Mouse (Mus musculus) adipose tissue, adult 10 weeks (tissue): ENCODE measurements around the gene Sez6. TPM values are rescaled to one million over a fixed set of nuclear protein-coding genes. Genes with fewer than 3 reads are reported as not detected.

ENCODE experiments used
- polyA plus RNA-seq: library from polyadenylated mRNA; stranded (reverse); fragments of 350-450 nt; fragmentation: Illumina TruSeq; extraction: RNeasy Lipid Tissue Mini Kit (QIAGEN cat#74804); gene quantifications from one replicate; pipeline ENCODE4 v1.2.3, GENCODE M21; 2014; ENCODE audit warnings: low read depth, low replicate concordance

Gene Sez6
- polyA plus RNA-seq: 0.87 TPM

DNA sequence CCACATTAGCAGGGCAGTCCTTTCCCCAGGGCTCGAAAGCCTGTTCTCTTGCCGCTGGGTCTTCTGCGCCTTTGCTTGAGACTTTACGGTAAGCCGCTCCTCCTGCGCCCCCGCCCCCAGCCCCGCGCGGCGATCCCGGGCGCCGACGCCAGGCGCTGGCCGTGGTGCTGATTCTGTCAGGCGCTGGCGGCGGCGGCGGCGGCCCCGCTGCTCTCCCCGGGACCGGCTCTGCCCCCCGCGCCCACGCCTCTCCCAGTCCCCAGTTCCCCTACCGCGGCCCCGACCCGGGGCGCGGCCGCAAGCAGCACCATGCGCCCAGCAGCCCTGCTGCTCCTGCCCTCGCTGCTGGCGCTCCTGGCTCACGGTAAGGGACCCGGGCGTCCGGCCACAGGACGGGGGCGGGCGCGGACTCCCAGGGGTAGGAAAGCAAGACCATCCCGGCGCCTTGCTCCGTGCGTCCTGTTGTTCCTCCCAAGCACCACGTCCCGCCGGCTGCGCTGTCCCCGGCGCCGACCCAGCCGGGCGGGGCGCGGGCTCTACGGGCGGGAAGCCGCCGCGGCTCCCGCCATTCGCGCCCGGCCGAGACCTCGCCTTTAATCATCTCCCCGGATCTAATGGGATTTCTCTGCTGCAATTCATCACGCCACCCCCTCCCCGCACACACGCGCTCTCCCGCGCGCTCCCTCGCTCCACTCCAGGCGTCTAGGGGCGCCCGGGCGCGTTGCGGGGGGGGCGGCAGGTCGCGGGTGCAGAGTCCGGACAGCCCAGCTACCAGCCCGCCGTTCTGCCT lies at the start of gene Sez6:
Sez6 (plus strand) TSS at position 50 of the 790 bp plus-strand sequence.

DNA sequence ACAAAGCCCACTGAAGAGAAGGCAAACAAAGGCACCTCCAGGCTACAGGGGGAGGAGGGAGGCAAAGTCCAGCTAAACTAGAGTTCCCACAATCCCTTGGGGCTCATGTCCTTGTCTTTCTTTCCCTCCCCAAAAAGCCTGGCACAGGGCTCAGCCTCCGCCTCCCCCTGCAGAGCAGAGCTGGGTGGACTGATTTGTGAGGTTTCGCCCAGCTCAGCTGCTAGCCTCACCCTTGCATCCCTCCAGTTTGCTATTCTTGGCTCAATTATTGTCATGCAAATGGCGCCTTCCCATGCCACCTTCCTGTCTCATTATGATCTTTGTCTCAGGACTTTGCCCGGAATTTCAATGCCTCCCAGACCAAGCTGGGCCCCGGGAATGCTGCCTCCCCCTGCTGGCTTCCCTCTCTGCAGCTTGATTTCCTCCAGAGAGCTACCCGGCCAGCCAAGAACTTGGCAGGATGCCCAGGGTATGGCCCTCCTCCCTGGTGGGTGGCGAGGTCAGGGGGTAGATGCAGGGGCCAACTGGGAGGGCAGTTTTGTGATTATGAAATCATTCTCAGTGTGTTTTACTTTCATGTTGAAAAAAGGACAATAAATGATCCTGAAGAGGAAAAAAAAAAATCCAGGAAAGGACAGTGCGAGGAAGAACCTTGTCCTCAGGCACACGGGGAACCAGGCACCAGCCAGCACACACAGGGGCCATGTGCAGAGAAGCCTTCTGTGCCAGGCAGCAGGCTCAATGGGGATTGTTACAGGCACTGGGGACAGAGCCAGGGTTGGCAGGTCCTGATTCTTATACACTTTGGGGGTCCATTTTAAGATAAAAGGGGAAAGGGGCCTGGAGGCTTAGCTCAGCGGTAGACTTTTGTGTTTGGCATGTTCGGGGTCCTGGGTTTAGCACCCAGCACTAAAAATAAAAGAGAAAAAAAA lies 36.5 kb upstream of the Sez6 start, which contains the start of gene Pipox:
Pipox (minus strand) TSS at position 310 of the 932 bp plus-strand sequence.

DNA sequence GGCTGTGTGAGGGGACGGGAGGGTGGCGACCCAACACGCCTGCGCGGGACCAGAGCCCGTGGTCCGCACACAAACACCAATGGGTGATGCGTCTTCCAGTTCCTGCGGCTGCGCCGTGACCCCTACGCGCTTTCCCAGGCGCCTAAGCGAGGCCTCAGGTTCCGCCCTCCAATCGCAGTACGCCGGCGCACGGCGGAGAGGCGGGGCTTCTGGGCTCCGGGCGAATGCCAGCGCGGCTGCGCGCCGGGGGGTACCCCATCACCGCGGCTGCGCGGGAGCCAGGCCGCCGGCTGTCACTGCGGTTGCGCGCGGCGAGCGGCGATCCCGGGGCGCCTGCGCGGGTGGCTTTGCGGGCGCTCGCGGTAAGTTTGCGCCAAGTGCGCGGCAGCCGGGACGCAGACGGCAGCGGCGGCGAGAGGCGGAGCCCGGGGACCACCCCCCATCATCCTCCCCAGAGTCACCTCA lies 51.9 kb downstream of the Sez6 start, which contains the start of gene Phf12:
Phf12 (plus strand) TSS at position 314 of the 465 bp plus-strand sequence.

Other genes with a start within 250 kb of the Sez6 start
- 16.4 TPM for gene Nufip2, start 244.6 kb upstream of the Sez6 start, polyA plus RNA-seq
- gene Cryba1, start 205.5 kb upstream of the Sez6 start, polyA plus RNA-seq: not detected
- 27.9 TPM for gene Myo18a, start 167.6 kb upstream of the Sez6 start, polyA plus RNA-seq
- not detected for gene Gm10277, start 143.1 kb upstream of the Sez6 start, polyA plus RNA-seq
- 13.0 TPM for gene Pipox, start 36.7 kb upstream of the Sez6 start, polyA plus RNA-seq
- gene Phf12, start 52.0 kb downstream of the Sez6 start, polyA plus RNA-seq: 41.1 TPM
- gene Dhrs13, start 101.5 kb downstream of the Sez6 start, polyA plus RNA-seq: 3.0 TPM
- 50.3 TPM for gene Flot2, start 107.1 kb downstream of the Sez6 start, polyA plus RNA-seq
- gene Eral1, start 149.6 kb downstream of the Sez6 start, polyA plus RNA-seq: 14.4 TPM
- gene Fam222b, start 163.9 kb downstream of the Sez6 start, polyA plus RNA-seq: 13.9 TPM
- 17.9 TPM for gene Traf4, start 234.8 kb downstream of the Sez6 start, polyA plus RNA-seq
- 11.7 TPM for gene Nek8, start 245.9 kb downstream of the Sez6 start, polyA plus RNA-seq
- 74.2 TPM for gene Tlcd1, start 245.9 kb downstream of the Sez6 start, polyA plus RNA-seq